Mouse (Mus musculus) forebrain, embryonic 13.5 days (tissue): ENCODE data around the gene Nfasc. TPM values are rescaled to one million over a fixed set of nuclear protein-coding genes. Genes with fewer than 3 reads are reported as not detected.

ENCODE experiments used
- ATAC-seq: fragments of 200-750 bp; cut with Nextera tagmentation; 2 replicates; pipeline ENCODE4 v1.8.0; 2017
- H3K27ac ChIP-seq: fragments of 300-500 bp; sonication (generic); 2 replicates; pipeline ENCODE4 v1.5.1; 2015; ENCODE audit warnings: inconsistent platforms, mild to moderate bottlenecking, moderate library complexity
- H3K27me3 ChIP-seq: fragments of 300-500 bp; sonication (generic); 2 replicates; pipeline ENCODE4 v1.6.1; 2015; ENCODE audit warnings: mild to moderate bottlenecking, inconsistent platforms
- H3K36me3 ChIP-seq: fragments of 300-500 bp; sonication (generic); 2 replicates; pipeline ENCODE4 v1.6.1; 2015; ENCODE audit warnings: mild to moderate bottlenecking, inconsistent platforms; ENCODE audit not compliant: poor library complexity, severe bottlenecking
- H3K4me1 ChIP-seq: fragments of 300-500 bp; sonication (generic); 2 replicates; pipeline ENCODE4 v1.6.1; 2015; ENCODE audit warnings: inconsistent platforms
- H3K4me2 ChIP-seq: fragments of 300-500 bp; sonication (generic); 2 replicates; pipeline ENCODE4 v1.6.1; 2015; ENCODE audit warnings: inconsistent platforms, mild to moderate bottlenecking, moderate library complexity
- H3K4me3 ChIP-seq: fragments of 300-500 bp; sonication (generic); 2 replicates; pipeline ENCODE4 v1.5.1; 2015; ENCODE audit warnings: mild to moderate bottlenecking, inconsistent platforms
- H3K9ac ChIP-seq: fragments of 300-500 bp; sonication (generic); 2 replicates; pipeline ENCODE4 v1.6.1; 2015; ENCODE audit warnings: mild to moderate bottlenecking, inconsistent platforms
- H3K9me3 ChIP-seq: fragments of 300-500 bp; sonication (generic); replicated peaks from 2 replicates; pipeline ENCODE4 v1.6.1; 2016; ENCODE audit warnings: inconsistent platforms
- WGBS: fragments of 180-500 bp; shearing (Covaris S2); methylation state at CpG from one replicate; pipeline ENCODE4 v1.1.7; 2015; 5-methylcytosine and 5-hydroxymethylcytosine counted together
- polyA plus RNA-seq: library from polyadenylated mRNA; unstranded; fragments of >200 nt; fragmentation: Nextera tagmentation; extraction: Ambion mirVana; gene quantifications from 2 replicates; pipeline ENCODE4 v1.2.1, GENCODE M21; 2015

Nfasc gene
- polyA plus RNA-seq, 1 experiment from 2014 or later = 35.8 TPM

DNA sequence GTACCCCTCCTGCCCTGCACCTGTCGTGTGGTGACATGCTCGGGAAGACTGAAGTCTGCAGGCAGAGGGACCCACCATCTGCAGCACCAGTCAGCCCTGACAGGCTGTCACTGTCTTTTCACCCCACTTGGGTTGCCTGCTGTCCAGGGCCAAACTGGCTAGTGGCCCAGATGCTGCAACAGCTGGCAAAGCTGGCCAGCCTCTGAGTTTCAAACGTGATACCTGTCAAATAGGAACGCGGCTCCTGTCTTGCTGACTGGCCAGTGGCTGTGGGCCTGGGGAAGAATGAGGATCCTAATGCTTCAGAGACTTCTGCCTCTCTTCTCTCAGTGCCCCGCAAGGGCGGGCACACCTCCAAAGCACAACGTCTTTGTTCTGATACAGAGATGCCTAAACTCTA lies 197.8 kb downstream of the Nfasc start:
- Histone ChIP-seq H3K9me3 (no peaks in the 10 kb centered on the region), H3K4me1 (peaks cover 29% of the 10 kb centered on the region), H3K9ac (no peak overlapping the region), H3K27me3 (peaks cover 28% of the 10 kb centered on the region), H3K27ac (peak overlapping the region; percentile 41), H3K4me3 (no peak overlapping the region), H3K4me2 (no peak overlapping the region), H3K36me3 (no peaks in the 10 kb centered on the region)
- no peak for ATAC-seq
- 67% methylated on average over 8 of the region's 8 CpGs for WGBS

DNA sequence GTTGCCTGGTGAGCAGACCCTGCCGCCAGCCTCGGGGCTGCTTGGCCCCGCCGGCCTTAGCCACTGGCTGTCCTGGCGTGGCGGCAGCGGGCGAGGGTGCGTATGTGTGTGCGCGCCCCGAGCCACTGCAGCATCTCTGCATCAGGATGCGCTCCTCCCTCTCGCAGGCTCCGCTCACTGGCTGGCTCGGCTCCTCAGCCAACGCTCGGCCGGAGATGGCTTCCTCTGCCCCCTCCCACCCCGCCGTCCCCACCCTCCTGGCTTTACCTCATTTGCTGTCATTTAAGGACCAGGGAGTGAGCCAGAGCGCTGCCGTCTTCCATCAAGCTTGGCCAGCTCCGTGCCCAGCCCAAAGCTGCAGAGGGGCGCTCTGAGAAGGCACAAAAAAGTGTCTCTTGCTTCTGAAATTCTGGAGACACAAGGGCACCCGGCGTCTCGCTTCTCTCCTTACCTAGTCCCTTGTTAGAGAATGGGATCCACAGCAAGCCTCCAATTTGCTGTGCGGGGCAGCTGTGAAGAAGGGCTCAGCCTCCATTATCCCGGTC lies 198.8 kb downstream of the Nfasc start, which contains the start of gene Cntn2:
Gene Cntn2, minus strand, starts transcription at position 495 of the 545 bp plus-strand sequence.
- ATAC-seq = peak; percentile 88
- Histone ChIP-seq H3K4me2 (peak within 1 kb of the TSS; percentile 76), H3K9ac (peak within 1 kb of the TSS; percentile 77), H3K9me3 (no peaks in the 10 kb centered on the region), H3K27me3 (peaks cover 28% of the 10 kb centered on the region), H3K4me3 (peak within 1 kb of the TSS; percentile 50), H3K36me3 (no peaks in the 10 kb centered on the region), H3K27ac (peak within 1 kb of the TSS; percentile 76), H3K4me1 (peaks cover 32% of the 10 kb centered on the region)
- 2% methylated on average over 30 of the region's 30 CpGs for WGBS

DNA sequence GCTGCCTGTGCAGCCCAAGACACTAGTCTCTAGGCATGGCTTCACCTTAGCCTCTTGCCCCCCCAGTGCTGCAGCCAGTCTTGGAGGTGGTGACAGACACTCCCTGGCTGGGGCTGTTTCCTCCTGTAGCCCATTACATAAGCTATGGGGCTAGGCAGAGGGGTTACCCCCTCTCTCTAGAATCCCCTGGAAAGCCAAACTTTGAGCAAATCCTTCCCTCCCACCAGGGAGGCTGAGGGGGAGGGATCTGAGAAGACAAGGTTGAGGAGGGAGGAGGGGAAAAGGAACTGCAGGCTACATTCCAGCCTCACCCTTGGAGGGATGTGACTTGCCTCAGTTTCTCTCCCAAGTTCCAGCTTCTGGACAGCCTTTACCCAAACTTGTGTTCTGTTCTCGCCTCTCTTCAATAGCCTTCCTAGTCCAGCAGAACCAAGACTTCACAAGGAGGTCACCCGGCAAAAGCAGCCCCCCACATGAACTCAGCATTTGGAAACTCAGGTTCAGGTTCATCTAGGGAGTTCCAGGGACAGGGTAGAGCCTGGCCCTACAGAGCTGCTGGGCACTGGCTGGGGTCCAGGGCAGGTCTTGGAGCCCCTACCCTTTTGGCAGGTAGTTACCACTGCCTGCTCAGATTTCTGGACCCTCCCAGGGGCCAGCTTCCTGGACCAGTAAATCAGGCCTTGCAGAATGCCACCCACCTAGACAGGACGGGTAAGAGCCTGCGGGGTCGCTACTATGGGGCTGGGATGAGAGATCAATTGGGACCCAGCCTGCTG lies 199.6 kb downstream of the Nfasc start:
- peaks cover 37% of the 10 kb centered on the region for H3K4me1 ChIP-seq
- no peaks in the 10 kb centered on the region for H3K9me3 ChIP-seq
- peak overlapping the region; percentile 76 for H3K27ac ChIP-seq
- ATAC-seq = peak; percentile 44
- WGBS = 12% methylated on average over 5 of the region's 5 CpGs
- H3K27me3 ChIP-seq = peaks cover 28% of the 10 kb centered on the region
- H3K4me3 ChIP-seq = peak overlapping the region; percentile 50
- no peaks in the 10 kb centered on the region for H3K36me3 ChIP-seq
- peak overlapping the region; percentile 76 for H3K4me2 ChIP-seq
- H3K9ac ChIP-seq = peak overlapping the region; percentile 77

DNA sequence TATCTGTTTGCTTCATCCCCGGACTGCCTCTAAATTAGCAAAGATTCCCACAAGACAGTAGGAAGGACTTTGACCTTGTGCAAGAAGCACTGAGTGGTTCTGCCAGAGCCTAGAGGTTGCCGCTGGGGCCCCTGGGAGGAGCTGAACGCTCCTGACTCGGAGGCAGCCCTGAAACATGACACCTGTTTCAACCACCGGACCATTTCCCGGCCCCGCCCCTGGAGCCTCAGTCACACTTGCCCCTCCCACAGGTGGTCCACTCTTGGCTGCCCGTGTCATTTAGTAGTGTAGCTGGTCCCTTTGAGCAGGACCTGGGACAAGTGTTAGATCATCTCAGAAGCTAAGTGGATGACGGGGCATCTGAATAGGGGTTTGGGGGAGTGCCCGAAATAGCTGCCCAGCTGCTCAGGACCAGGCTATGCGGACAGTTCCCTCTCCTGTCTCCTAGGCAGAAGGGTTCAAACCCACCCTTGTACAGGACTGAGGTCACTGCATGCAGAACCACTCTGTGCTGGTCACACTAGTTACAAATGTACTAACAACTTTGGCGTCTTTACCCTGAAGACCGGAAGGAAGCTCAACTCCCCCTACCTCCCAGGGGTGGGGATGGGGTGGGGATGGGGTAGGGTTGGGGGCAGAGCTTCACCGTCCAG lies 200.3 kb downstream of the Nfasc start:
- 6% methylated on average over 14 of the region's 14 CpGs for whole genome bisulfite sequencing
- Histone ChIP-seq H3K4me1 (peaks cover 37% of the 10 kb centered on the region), H3K9me3 (no peaks in the 10 kb centered on the region), H3K27me3 (peaks cover 28% of the 10 kb centered on the region), H3K4me3 (peak overlapping the region; percentile 50), H3K4me2 (peak overlapping the region; percentile 76), H3K36me3 (no peaks in the 10 kb centered on the region), H3K9ac (peak overlapping the region; percentile 77), H3K27ac (no peak overlapping the region)
- no peak for ATAC-seq

DNA sequence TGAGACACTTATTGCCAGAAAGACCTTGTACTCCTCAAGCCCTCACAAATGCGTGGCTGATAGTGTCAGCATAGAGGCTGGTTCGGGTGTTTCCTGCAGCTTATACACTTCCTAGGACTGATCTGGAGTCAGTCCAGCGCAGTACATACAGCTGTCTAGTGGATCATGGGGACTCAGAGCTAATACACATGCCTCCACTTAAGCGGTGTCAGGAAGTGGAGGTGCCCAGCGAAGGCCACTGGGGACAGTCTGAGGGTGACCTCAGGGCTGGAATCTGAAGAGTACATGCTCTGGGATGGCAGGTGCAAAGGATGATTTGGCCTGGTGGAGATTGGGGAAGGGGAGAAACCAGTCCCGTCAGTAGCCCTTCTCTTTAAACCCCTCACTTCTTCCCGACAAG lies 200.9 kb downstream of the Nfasc start:
- H3K36me3 ChIP-seq = no peaks in the 10 kb centered on the region
- no peak for ATAC-seq
- WGBS = 64% methylated on average over 7 of the region's 7 CpGs
- peaks cover 28% of the 10 kb centered on the region for H3K27me3 ChIP-seq
- peak overlapping the region; percentile 76 for H3K4me2 ChIP-seq
- peaks cover 37% of the 10 kb centered on the region for H3K4me1 ChIP-seq
- H3K4me3 ChIP-seq = peak overlapping the region; percentile 50
- no peaks in the 10 kb centered on the region for H3K9me3 ChIP-seq
- no peak overlapping the region for H3K27ac ChIP-seq
- H3K9ac ChIP-seq = peak overlapping the region; percentile 77; the same call in 1 of the 2 replicates

DNA sequence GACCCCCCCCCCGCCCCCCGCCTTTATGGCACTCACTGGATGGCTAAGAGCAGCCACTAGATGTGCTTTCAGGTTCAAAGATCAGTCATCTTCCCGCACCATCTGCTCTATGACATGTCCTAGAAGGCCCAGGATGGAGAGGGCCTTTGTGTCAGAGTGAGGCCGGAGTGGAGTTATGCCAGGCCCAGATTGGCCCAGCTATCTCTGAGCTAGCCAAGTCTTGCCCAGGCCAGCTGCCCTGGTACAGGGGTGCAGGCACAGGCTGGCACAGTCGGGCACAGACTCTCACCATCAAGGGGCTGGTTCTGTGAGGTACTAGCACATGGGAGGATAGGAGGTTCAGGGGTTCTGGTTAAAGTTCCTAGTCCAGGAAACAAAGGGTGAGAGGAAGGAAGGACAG lies 203.9 kb downstream of the Nfasc start:
- peaks cover 16% of the 10 kb centered on the region for H3K27me3 ChIP-seq
- peak overlapping the region; percentile 76; the same call in 1 of the 2 replicates for H3K4me2 ChIP-seq
- H3K36me3 ChIP-seq = no peaks in the 10 kb centered on the region
- no peaks in the 10 kb centered on the region for H3K9me3 ChIP-seq
- no peak for ATAC-seq
- WGBS = 72% methylated on average over 5 of the region's 5 CpGs
- H3K9ac ChIP-seq = no peak overlapping the region
- peaks cover 50% of the 10 kb centered on the region for H3K4me1 ChIP-seq
- H3K4me3 ChIP-seq = no peak overlapping the region
- H3K27ac ChIP-seq = no peak overlapping the region

DNA sequence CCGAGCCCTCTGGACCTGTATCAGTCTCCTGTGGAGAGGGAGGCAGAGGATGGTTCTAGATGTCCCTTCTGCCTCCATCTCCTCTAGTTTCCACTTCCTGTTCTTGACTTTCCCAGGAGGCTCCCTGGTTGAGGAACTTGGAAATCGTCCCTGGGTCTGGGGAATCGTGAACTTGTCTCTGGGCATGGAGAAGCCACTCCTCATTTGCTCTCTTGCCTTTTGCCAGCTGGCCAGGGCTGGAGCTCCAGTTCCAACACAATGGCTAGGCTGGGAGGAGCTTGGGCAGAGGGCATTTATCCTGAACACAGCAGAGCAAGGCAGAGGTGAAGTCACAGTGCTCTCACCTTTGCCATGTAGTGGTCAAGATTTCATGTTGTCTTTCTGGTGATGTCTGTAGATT lies 205.2 kb downstream of the Nfasc start:
- H3K27ac ChIP-seq = no peak overlapping the region
- H3K4me3 ChIP-seq = no peak overlapping the region
- no peak overlapping the region for H3K4me2 ChIP-seq
- peaks cover 4% of the 10 kb centered on the region for H3K27me3 ChIP-seq
- ATAC-seq = no peak
- no peaks in the 10 kb centered on the region for H3K36me3 ChIP-seq
- H3K4me1 ChIP-seq = peaks cover 42% of the 10 kb centered on the region
- no peaks in the 10 kb centered on the region for H3K9me3 ChIP-seq
- 83% methylated on average over 3 of the region's 3 CpGs for WGBS
- H3K9ac ChIP-seq = no peak overlapping the region

DNA sequence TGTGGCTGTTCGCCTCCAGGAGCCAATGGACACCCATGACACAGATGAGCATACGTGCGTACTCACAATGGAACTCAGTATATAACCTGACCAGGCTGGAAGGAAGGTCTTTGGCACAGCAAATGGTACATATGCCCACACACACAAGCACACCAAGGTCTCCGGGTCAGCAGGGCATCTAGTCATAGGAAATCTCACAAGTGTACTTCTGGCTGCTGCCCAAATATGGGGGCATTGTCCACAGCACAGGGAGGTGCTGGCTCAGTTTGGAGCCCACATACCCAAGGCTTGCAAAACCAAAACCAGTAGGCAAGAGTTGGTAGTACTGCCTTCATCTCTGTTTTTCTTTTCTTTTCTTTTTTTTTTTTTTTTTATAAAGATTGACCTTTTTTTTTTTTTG lies 206.1 kb downstream of the Nfasc start:
- no peaks in the 10 kb centered on the region for H3K27me3 ChIP-seq
- 90% methylated on average over 4 of the region's 4 CpGs for WGBS
- no peak overlapping the region for H3K9ac ChIP-seq
- no peak overlapping the region for H3K27ac ChIP-seq
- no peaks in the 10 kb centered on the region for H3K9me3 ChIP-seq
- no peak overlapping the region for H3K4me3 ChIP-seq
- peaks cover 43% of the 10 kb centered on the region for H3K4me1 ChIP-seq
- H3K4me2 ChIP-seq = no peak overlapping the region
- no peaks in the 10 kb centered on the region for H3K36me3 ChIP-seq
- no peak for ATAC-seq

DNA sequence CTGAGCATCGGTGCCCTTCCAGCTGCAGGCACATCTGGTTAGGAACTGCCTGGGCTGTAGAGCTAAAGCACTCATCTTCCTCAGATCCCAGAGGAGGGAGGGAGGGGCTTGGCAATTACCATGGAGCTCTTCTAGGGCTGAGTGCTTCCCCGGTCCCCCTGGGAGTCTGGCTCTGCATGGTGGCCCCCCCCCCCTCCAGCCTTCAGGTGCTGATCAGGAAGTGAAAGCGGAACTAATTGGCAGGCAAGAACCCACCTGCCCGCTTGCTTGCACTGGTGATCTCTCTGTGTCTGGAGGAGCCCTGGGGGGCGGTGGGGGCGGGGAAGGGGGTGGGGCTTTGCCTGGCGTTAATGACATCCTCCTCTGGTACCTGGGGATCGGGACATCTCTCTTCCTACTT lies 207.8 kb downstream of the Nfasc start:
- ATAC-seq = no peak
- Histone ChIP-seq H3K4me3 (no peak overlapping the region), H3K36me3 (no peaks in the 10 kb centered on the region), H3K4me1 (peaks cover 51% of the 10 kb centered on the region), H3K4me2 (no peak overlapping the region), H3K9me3 (no peaks in the 10 kb centered on the region), H3K27me3 (no peaks in the 10 kb centered on the region), H3K27ac (no peak overlapping the region), H3K9ac (no peak overlapping the region)
- 2% methylated on average over 5 of the region's 8 CpGs for WGBS

DNA sequence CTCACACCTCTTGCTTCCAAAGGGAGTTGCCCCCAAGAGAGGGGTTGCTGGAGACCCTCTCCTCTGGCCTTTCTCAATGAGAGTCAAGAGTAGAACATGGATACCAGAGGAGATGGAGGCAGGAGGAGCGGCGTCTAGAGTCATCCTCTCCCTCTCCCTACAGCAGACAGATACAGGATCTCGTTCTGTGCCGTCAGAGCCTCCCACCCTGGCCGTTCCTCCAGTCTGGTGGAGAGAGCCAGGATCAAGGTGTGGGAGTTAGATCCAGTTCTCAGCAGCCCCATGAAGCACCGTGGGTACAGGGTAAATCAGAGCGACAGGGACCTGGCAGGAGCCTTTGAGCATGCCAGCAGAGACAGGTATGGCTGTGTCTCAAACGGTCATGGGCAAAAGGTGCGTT lies 209.1 kb downstream of the Nfasc start:
- no peak for ATAC-seq
- no peak overlapping the region for H3K4me3 ChIP-seq
- no peak overlapping the region for H3K27ac ChIP-seq
- 73% methylated on average over 9 of the region's 9 CpGs for WGBS
- no peaks in the 10 kb centered on the region for H3K27me3 ChIP-seq
- H3K4me2 ChIP-seq = no peak overlapping the region
- H3K9ac ChIP-seq = no peak overlapping the region
- peaks cover 44% of the 10 kb centered on the region for H3K4me1 ChIP-seq
- H3K36me3 ChIP-seq = peaks cover 13% of the 10 kb centered on the region; the same call in 1 of the 2 replicates
- no peaks in the 10 kb centered on the region for H3K9me3 ChIP-seq

DNA sequence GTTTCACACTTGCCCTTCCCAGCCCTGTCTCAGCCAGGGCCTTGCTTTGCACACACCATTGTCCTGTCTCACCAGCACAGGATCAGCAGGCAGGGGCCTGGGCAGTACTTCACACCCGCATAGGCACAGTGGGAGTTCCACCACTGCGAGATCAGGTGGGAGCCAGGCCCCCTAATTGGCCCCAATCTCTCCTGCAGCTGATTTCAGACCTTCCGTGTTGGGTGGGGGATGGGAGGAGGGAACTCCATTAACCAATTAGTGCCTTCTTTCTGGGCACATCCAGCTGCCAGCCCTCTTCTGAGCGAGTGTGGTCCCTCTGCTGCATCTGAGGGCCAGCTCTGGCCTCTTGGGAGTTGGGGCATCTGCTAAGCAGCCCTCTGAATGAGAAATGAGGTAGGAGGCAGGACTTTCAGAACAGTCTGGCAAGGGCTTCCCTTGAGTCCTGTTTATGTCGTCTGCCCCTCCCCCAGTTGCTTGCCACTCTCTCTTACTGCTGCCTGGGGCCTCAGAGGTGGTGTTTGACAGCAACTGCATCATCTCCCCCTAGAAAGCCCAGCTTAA lies 210.9 kb downstream of the Nfasc start:
- Histone ChIP-seq H3K36me3 (peaks cover 14% of the 10 kb centered on the region; the same call in 1 of the 2 replicates), H3K4me2 (peak overlapping the region; percentile 24; the same call in 1 of the 2 replicates)

More for the DNA sequence above, 210.9 kb downstream of the Nfasc start:
- H3K27ac ChIP-seq = peak overlapping the region; percentile 64
- no peak overlapping the region for H3K9ac ChIP-seq
- peaks cover 55% of the 10 kb centered on the region for H3K4me1 ChIP-seq
- no peaks in the 10 kb centered on the region for H3K9me3 ChIP-seq
- 2% methylated on average over 5 of the region's 5 CpGs for WGBS
- peak; percentile 59; the same call in 1 of the 2 replicates for ATAC-seq
- H3K27me3 ChIP-seq = no peaks in the 10 kb centered on the region
- H3K4me3 ChIP-seq = no peak overlapping the region
